Mouse (Mus musculus) central nervous system, embryonic 18 days (tissue): Measurements from ENCODE around the gene Ces1a. TPM values are rescaled to one million over a fixed set of nuclear protein-coding genes. Genes with fewer than 3 reads are reported as not detected.

Experiments used
- polyA plus RNA-seq: library from polyadenylated mRNA; depleted of rRNA; stranded (reverse); fragments of >200 nt; gene quantifications from 2 replicates; pipeline ENCODE4 v1.2.3, GENCODE M21; 2012; rRNA removed

Gene Ces1a
- polyA plus RNA-seq, result not detected in 2 replicates

DNA sequence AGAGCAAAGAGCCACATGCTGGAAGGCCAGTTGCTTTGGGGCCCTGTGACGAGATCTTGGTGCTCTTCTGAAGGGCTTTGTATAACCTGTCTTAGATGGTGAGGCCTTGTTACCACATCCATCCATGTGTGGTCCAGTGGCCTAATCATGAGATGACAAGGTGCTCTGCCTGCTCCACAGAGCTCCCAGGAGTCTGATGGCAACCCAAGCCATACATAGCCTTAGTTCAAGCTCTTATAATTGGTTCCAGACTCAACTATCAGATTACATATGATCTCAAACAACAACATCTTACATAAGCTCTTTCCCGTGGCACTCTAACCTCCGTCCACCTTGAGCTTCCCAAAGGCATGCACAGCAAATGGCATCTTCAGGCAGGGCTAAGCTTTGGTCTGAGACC lies at the start of gene Ces1a:
Ces1a (minus strand) TSS at position 101 of the 400 bp plus-strand sequence.

DNA sequence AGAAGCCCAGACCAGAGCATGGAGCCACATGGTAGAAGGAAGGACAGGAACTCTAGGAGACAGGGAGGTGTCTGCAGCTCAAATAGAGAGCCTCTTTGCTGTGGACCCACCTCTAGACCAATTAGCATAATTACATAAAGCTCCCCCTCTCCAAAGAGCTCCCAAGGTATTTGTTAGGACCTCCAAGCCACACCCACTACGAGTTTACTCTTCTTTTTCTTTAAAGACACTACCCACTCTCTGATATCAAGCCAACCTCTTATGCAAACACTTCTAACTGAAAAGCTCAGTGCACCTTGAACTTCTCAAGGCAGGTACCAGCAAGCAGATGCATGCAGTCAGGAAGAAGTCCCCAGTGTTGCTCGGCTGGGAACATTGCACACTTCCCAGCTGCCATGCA lies 31.9 kb upstream of the Ces1a start, which contains the start of gene Ces1b:
Ces1b (minus strand) TSS at position 131 of the 400 bp plus-strand sequence.

Other genes starting within 250 kb of the Ces1a start
- 13.1 and 25.8 TPM in 2 replicates for gene Mmp2, start 220.9 kb downstream of the Ces1a start, polyA plus RNA-seq
- gene Lpcat2, start 192.9 kb downstream of the Ces1a start, polyA plus RNA-seq, result 9.7 and 12.2 TPM in 2 replicates
- 1.4 and 1.6 TPM in 2 replicates for gene Capns2, start 146.8 kb downstream of the Ces1a start, polyA plus RNA-seq
- 1.5 and 1.9 TPM in 2 replicates for gene Slc6a2, start 88.1 kb downstream of the Ces1a start, polyA plus RNA-seq
- gene Ces1b, start 31.8 kb upstream of the Ces1a start, polyA plus RNA-seq, result not detected in 2 replicates
- gene Ces1c, start 83.1 kb upstream of the Ces1a start, polyA plus RNA-seq, result not detected in 2 replicates
- gene Ces1d, start 149.6 kb upstream of the Ces1a start, polyA plus RNA-seq, result 0.17 and 0.29 TPM in 2 replicates
- gene Ces1e, start 181.4 kb upstream of the Ces1a start, polyA plus RNA-seq, result not detected in 2 replicates
- not detected in 2 replicates for gene Ces1f, start 231.6 kb upstream of the Ces1a start, polyA plus RNA-seq